Mouse (Mus musculus) ES-E14 (cell line): Measurements from ENCODE around the gene Olfr524. TPM values are rescaled to one million over a fixed set of nuclear protein-coding genes. Genes with fewer than 3 reads are reported as not detected.

Experiments
- DNase-seq: peaks from one replicate; pipeline ENCODE4 v3.0.0-alpha.2; 2013; ENCODE audit warnings: low read depth, low spot score
- H3K27ac ChIP-seq: 2 replicates; pipeline ENCODE4 v1.5.1; 2012; ENCODE audit warnings: low read depth, mild to moderate bottlenecking, low read length, moderate library complexity, mixed read lengths; ENCODE audit not compliant: poor library complexity, insufficient read depth, severe bottlenecking
- H3K36me3 ChIP-seq: 2 replicates; pipeline ENCODE4 v1.6.1; 2012; ENCODE audit warnings: mild to moderate bottlenecking, low read length, moderate library complexity, mixed read lengths; ENCODE audit not compliant: control insufficient read depth, poor library complexity, insufficient read depth, severe bottlenecking
- H3K4me1 ChIP-seq, 2 experiments: fragments of 150-350 bp in 1 of 2; sonication (generic) in 1 of 2; 2 replicates each; pipeline ENCODE4 v1.6.1; 2012; ENCODE audit warnings: low read length in 2 of 2, mild to moderate bottlenecking in 1 of 2, mixed read lengths in 1 of 2; ENCODE audit not compliant: control insufficient read depth in 2 of 2, insufficient read depth in 2 of 2, poor library complexity in 1 of 2
- H3K4me3 ChIP-seq, 2 experiments: fragments of 150-350 bp in 1 of 2; sonication (generic) in 1 of 2; 2 replicates each; pipeline ENCODE4 v1.5.1; 2012; ENCODE audit warnings: low read length in 2 of 2, low read depth in 1 of 2, mild to moderate bottlenecking in 1 of 2, mixed read lengths in 1 of 2; ENCODE audit not compliant: insufficient read depth in 1 of 2, poor library complexity in 1 of 2, severe bottlenecking in 1 of 2
- H3K9ac ChIP-seq: 2 replicates; pipeline ENCODE4 v1.6.1; 2012; ENCODE audit warnings: low read depth, mild to moderate bottlenecking, low read length, mixed read lengths; ENCODE audit not compliant: poor library complexity, insufficient read depth, severe bottlenecking
- H3K9me3 ChIP-seq: fragments of 150-350 bp; sonication (generic); 2 replicates; pipeline ENCODE4 v1.6.1; 2012; ENCODE audit warnings: low read depth, mild to moderate bottlenecking, low read length; ENCODE audit not compliant: control insufficient read depth, insufficient read depth
- CHD2 ChIP-seq: IDR thresholded peaks from 2 replicates; pipeline ENCODE4 v1.6.1; 2014; ENCODE audit warnings: mild to moderate bottlenecking, low read depth, low read length, inconsistent platforms
- HCFC1 ChIP-seq: IDR thresholded peaks from 2 replicates; pipeline ENCODE4 v1.6.1; 2012; ENCODE audit warnings: low read length, inconsistent platforms, borderline replicate concordance; ENCODE audit not compliant: insufficient read depth
- MAFK ChIP-seq: IDR thresholded peaks from 2 replicates; pipeline ENCODE4 v1.6.1; 2014; ENCODE audit warnings: mild to moderate bottlenecking, low read depth, low read length, inconsistent platforms; ENCODE audit not compliant: insufficient read depth
- ZC3H11A ChIP-seq: IDR thresholded peaks from 2 replicates; pipeline ENCODE4 v1.6.1; 2012; ENCODE audit warnings: low read depth, mild to moderate bottlenecking, inconsistent platforms, low read length, borderline replicate concordance
- ZNF384 ChIP-seq: IDR thresholded peaks from 2 replicates; pipeline ENCODE4 v1.6.1; 2012; ENCODE audit warnings: low read depth, low read length, inconsistent platforms
- in situ Hi-C, 2 experiments: fragments of 600-800 bp; cut with MboI; formaldehyde crosslinking; loops; one replicate each; pipeline ENCODE4 v1.15.1; 2025; ENCODE audit warnings: low sequenced_read_pairs in 2 of 2, inconsistent platforms in 1 of 2; ENCODE audit not compliant: unreplicated experiment in 2 of 2
- total RNA-seq: library from RNA; depleted of rRNA; stranded (reverse); fragments of 300-350 nt; gene quantifications from 2 replicates; pipeline ENCODE4 v1.2.3, GENCODE M21; 2012

The Olfr524 gene
- total RNA-seq, 1 experiment = not detected

- Histone ChIP-seq H3K27ac (no peak overlapping the region), H3K4me3 (no peak overlapping the region), H3K9me3 (no peaks in the 10 kb centered on the region), H3K4me1 (no peaks in the 10 kb centered on the region), H3K9ac (no peak overlapping the region), H3K36me3 (no peaks in the 10 kb centered on the region)
- in situ Hi-C loops = no loop called here
- TF ChIP-seq ZC3H11A = no peak
- TF ChIP-seq ZNF384 = no peak
- no peak for TF ChIP-seq HCFC1
- DNase-seq = no peak
Observed at GRCm38 (mm10) chr7:140213841-140214240, 8.1 kb upstream of the Olfr524 start.

- Histone ChIP-seq H3K4me1 (no peaks in the 10 kb centered on the region), H3K9ac (no peak overlapping the region), H3K4me3 (no peak overlapping the region), H3K9me3 (no peaks in the 10 kb centered on the region), H3K27ac (no peak overlapping the region), H3K36me3 (no peaks in the 10 kb centered on the region)
- DNase-seq = no peak
- in situ Hi-C loops = no loop called here
- TF ChIP-seq MAFK = no peak
- TF ChIP-seq HCFC1 = no peak
- TF ChIP-seq ZNF384 = no peak
Observed at GRCm38 (mm10) chr7:140208677-140209076, 2.9 kb upstream of the Olfr524 start.

GRCm38 (mm10) chr7:140208153-140208552 lies 2.4 kb upstream of the Olfr524 start:
- H3K4me3 ChIP-seq = no peak overlapping the region
- in situ Hi-C loops = no loop called here
- H3K9ac ChIP-seq = no peak overlapping the region
- no peak overlapping the region for H3K27ac ChIP-seq
- H3K9me3 ChIP-seq = no peaks in the 10 kb centered on the region
- H3K4me1 ChIP-seq = no peaks in the 10 kb centered on the region
- TF ChIP-seq ZNF384 = no peak
- TF ChIP-seq ZC3H11A = no peak
- TF ChIP-seq HCFC1 = no peak
- TF ChIP-seq MAFK = no peak
- no peak for TF ChIP-seq CHD2
- no peaks in the 10 kb centered on the region for H3K36me3 ChIP-seq
- no peak for DNase-seq

- no peak overlapping the region for H3K9ac ChIP-seq
- H3K4me1 ChIP-seq = no peaks in the 10 kb centered on the region
- TF ChIP-seq MAFK (no peak), CHD2 (no peak), ZNF384 (no peak), ZC3H11A (no peak), HCFC1 (no peak)
- H3K9me3 ChIP-seq = no peaks in the 10 kb centered on the region
- no peak overlapping the region for H3K4me3 ChIP-seq
- no peaks in the 10 kb centered on the region for H3K36me3 ChIP-seq
- in situ Hi-C loops = no loop called here
- DNase-seq = no peak
- no peak overlapping the region for H3K27ac ChIP-seq
Observed at GRCm38 (mm10) chr7:140206904-140207303, 1.1 kb upstream of the Olfr524 start.

- H3K27ac ChIP-seq = no peak overlapping the region
- no peak for DNase-seq
- in situ Hi-C loops = no loop called here
- H3K4me1 ChIP-seq = no peaks in the 10 kb centered on the region
- H3K9ac ChIP-seq = no peak overlapping the region
- no peak overlapping the region for H3K4me3 ChIP-seq
- no peaks in the 10 kb centered on the region for H3K9me3 ChIP-seq
- TF ChIP-seq ZNF384 = no peak
- H3K36me3 ChIP-seq = no peaks in the 10 kb centered on the region
Observed at GRCm38 (mm10) chr7:140201090-140201489, 4.7 kb downstream of the Olfr524 start.
